Mouse (Mus musculus): ENCODE measurements around the gene Iqsec3. TPM values are rescaled to one million over a fixed set of nuclear protein-coding genes. Genes with fewer than 3 reads are reported as not detected.

Gene Iqsec3
- total RNA-seq, 2 experiments from 2014 or later, result 0.95 to 1.3 TPM

DNA sequence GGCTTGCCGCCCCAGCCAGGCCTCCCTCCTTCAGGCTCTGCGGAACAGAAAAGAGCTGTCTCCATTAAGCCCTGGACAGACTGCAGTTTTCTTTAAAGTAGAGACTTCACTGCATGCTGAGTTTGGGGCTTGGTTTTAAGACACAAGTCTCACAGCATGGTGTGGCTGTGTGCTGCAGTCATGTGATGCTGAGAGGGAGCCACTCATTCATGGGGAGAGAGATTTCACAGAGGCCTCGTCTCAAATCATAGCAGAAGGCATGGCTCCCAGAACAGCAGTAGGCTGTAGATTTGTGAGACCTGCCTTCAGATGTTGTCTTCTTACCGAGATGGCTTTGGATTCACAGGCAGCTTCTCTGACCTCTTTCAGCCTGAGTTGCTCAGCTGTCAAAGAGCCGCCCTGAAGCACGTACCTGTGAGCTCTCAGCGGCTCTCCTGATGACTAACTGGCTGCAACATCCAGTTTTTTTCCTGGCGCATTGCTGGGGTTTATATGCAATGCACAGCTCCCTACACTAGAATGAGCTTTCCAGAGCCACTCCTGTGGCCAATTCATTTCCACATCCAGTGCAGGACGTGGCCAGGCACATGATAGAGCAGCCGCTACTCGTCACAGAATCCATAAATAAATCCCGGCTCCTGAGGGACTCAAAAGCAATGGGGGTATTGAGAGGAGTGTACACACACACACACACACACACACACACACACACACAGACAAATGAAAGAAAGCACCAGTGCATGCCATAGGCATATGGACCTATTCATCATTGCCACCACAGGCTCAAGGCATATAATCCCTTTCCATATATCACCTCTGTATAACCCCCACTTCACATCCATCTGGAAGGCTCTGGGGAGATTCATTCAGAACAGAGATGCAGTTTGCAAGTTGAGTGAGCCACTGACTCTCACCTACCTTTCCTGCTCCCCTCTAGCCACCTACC is 18.7 kb downstream of the Iqsec3 start:
- no peak for DNase-seq

GRCm38 (mm10) chr6:121453776-121454175 is 19.7 kb downstream of the Iqsec3 start:
- no peak for DNase-seq

DNA sequence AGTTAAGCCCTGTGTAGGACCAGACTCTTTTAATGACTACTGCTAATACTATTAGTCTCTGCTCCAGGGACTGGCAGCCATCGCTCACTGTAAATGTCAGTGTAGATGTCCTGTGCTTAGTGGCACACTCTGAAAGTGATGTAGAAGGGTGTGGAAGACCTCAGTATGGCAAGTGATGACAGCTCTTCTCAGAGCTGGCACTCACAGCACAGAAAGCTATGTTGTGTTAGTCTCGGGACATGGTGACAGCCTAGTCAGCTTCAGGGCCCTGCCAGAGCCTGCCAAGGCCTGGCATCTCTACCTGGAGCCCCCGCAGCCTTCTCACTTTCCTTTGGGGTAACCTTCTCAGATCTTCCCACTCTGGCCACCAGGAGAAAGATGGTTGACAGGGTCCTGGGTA is 21.8 kb downstream of the Iqsec3 start:
- no peak for DNase-seq

GRCm38 (mm10) chr6:121440696-121441220 is 32.7 kb downstream of the Iqsec3 start:
- no peak for DNase-seq

DNA sequence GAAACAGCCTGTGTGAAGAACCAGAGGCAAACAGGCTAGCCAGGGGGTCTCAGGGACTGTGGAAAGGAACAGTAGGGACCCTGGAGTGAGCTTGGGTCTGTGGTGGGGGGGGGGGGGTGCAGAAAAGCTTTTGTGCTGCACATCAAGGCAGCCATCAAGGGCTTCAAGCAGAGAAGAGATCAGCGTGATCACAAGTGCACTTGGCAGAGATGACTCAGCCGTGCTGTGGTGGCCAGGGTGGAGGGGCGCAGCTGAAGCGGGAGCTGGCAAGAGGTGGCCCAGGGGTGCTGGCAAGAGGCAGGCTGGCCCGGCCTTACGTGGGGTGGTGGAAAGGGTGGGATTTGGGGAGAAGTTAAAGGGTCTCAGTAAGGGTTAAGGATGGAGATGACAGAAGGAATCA is 48.6 kb downstream of the Iqsec3 start:
- DNase-seq, result no peak

DNA sequence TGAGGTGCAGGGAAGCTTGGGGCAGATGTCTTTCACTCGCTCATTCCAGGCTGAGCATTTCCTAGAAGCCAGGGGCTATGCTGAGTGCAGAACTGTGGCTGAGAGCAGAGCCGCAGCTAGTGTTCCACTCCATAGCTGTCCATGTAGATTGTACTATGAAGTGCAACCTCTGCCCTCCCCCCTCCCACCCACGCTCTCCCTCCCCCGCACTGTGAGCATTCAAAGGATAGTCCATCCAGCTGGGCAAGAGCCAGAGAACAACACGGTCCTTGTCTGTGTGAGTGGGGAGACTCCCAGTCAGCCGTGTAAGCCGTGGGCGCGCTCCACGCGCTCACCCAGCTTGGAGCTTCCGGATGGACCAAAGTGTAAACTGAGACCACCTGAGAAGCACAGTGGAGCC is 49.1 kb downstream of the Iqsec3 start:
- DNase-seq, result no peak

DNA sequence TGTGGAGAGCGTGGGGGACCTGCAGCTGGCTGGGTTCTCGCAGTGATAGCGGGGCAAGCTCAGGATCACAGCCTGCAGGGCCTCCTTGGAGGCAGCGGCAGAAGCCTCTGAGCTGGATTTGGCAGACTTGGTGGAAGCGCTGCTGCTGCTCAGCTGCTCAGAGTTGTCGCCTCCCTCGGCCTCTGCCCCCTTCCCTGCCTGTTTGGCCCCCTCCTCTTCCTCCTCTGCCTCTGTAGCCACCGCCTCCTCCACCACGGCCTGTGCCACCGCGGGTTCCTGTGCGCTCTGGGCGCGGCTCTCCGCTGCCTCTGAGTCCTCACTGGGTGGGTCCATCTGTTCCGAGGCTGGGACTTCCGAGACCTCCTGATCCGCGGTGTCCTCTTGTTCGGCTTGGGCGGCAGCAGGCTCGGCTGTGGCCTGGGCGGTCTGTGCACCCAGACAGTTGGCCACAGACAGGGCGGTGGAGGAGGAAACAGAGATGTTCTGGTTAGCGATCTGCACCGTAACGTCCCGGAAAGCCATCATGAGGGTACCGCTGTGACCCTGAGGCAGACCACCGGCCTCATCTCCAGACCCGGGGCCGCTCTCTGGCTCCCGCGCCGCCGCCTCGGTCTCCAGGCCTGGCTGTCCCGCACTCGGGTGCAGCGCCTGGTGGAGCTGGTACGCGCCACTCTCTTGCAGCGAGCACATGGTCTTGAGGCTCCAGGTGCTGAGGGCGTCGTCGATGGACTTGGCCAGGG is 60.8 kb downstream of the Iqsec3 start:
- peak; percentile 19 for DNase-seq

DNA sequence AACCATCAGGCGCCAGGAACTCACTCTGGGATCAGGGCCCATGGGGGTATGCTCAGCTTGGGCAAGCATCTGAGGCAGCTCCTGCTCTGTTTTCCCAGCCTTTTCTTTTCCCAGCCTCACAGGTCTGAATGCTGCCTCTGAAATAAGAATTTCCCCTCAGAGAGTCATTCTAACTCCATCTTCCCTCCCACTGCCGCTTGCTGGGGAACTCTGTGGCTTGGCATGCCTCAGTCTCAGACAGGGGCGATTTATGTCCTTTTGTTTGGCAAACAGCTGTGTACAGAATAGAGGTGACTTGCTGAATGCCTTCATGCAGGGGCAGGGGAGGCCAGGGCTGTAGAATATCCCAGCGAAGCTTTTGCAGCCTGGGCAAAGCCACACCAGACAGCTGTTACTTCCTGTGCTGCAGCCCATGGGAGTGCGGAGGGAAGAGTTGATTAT is 65.9 kb downstream of the Iqsec3 start:
- DNase-seq, result peak; percentile 28

GRCm38 (mm10) chr6:121405311-121405710 is 68.2 kb downstream of the Iqsec3 start:
- DNase-seq, result no peak

DNA sequence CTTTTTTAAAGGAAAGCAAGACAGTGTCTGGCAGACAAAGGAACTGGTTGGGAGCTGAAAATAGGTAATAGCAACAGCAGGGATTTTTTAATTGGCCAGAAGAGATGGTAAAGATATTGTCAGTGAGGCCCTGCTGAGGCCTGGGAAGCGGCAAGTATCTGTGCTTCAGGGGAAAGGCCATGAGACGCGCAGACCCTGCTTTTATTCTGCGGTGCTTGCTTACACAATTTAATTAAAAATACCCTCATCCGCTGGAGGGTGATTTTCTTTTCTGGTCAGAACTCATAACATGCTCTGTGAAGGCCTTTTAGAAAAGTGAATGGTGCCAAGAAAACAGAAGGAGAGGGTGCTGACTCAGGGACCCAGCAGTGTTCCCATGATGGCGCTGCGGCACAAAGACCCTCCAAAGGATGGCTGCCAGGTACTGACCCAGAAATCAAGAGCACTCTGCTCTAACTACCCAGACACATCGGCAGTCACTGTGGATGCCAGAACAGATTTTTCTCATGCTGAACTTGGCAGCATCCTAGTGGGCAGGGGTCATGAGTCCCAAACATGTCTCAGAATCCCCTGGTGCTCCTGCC is 70.7 kb downstream of the Iqsec3 start:
- no peak for DNase-seq

DNA sequence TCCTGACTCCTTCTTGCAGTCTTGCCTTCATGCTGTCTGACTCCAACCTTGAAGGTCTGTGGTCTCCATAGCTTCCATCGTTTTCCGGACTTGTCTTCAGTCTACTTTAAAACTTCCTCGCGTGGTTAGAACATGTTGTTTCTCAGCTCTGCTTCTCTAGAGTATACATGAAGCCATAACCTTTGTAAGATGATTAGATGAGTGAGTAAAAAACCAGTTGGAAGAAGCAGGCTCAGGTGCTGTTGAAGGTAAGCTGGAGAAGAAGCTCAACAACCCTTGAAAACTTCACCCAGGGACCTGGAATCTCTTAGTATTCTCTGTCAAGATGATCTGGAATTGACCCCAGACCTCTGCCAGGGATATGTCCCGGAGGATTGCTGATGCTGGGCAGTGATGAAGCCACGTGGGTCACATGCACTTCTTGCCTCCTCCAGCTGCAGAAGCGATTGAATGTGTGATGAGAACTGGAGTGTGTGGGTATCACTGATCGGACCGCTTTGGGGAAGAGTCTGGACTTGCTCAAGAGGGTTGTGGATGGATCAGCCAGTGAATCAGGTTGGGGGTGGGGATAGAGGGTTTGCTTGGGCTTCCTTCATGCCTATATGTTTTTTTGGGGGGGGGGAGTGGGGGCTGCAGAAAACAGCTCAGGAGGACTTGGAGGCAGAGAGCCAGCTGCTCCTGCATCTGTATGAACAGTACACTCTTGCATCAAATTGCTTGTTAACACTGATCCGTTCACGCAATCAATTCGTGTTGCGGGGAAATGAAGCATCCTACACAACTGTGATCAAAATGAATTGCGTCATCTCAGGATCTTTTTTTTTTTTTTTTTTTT is 71.4 kb downstream of the Iqsec3 start:
- no peak for DNase-seq

GRCm38 (mm10) chr6:121401140-121401539 is 72.3 kb downstream of the Iqsec3 start:
- DNase-seq, result no peak

DNA sequence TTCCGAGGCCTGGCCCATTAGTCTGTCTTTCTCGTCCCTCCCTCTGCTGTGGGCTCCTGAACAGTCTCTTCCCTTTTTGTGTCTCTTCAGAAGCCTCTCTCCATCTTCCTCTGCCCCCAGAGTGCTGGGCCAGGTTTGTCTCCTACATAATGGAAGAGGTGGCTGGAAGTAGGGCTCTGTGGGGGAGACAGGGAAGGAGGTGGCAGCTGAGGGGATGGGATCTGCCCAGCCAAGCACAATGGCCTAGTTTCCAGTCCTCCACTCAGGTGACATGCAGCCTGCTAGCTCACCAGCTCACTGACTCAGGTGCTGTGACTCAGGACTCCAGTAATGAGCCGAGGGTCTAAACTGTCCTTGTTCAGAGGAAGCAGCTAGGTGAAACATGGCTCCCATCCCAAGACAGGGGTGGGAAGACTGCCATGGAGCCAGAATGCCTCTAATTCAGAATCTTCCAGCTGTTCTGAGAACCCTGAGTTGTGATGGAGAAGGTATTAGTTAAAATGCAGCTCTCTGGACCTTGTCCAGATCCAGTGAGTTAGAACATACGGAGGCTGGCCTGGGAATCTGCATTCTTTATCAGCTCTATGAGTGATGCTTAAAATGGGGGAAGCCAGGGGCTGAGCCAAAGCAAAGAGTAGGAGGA is 80.7 kb downstream of the Iqsec3 start:
- DNase-seq, result no peak

GRCm38 (mm10) chr6:121385397-121385796 is 88.1 kb downstream of the Iqsec3 start:
- no peak for DNase-seq

DNA sequence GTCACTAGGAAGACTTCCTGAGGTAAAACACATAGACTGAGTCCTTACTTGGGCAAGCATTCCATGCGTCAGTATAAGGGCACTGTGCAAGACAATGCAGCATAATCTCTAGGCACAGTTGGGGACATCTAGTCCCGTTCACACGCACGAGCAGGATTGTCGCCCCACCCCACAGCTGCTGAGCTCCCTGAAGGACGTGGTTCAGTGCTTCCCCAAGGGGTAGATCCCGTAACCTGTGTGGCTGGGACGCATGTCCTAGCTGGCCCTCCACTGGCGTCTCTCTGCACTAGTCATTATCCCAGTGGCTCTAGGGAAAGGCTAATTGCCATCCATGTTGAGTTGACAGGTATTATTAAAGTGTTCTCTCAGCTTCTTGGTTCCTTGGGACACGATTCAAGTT is 91.4 kb downstream of the Iqsec3 start:
- DNase-seq, result peak; percentile 37

GRCm38 (mm10) chr6:121380576-121380975 is 92.9 kb downstream of the Iqsec3 start:
- no peak for DNase-seq

- no peak for DNase-seq
Measured at GRCm38 (mm10) chr6:121378256-121378655, 95.2 kb downstream of the Iqsec3 start.

GRCm38 (mm10) chr6:121376159-121376558 is 97.3 kb downstream of the Iqsec3 start:
- no peak for DNase-seq

GRCm38 (mm10) chr6:121371197-121371980 is 102.1 kb downstream of the Iqsec3 start:
- DNase-seq, result peak; percentile 20

DNA sequence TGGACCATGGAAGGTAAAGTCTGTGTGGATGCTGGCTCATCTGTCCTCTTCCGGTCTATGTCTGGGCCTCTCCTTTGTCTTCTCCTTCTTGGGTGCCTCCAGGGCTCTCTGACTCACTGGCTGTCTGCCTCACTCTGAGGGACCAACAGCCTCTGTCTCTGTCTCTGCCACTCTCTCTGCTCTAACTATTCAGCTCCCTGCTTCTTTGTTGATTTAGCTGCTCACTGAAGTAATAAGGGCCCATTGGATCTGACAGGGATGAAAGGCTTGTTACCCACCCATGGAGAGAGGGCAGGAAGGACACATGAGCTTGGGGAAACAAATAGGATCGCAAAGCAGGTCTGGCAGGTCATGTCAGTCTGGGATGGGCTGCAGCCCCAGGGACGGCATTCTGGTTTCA is 106.4 kb downstream of the Iqsec3 start:
- DNase-seq, result no peak
